Mouse (Mus musculus) lung, adult 2 months (tissue): Measurements from ENCODE around the gene Hist1h2ac.
"Not testable (repeated sequence)": the region's sequence is repeated elsewhere in the genome, so short reads cannot be mapped to it uniquely, and the experiment has no call there.

ENCODE experiments used
- CTCF ChIP-seq: fragments of 200-500 bp; IDR thresholded peaks from 2 replicates; pipeline ENCODE4 v1.5.1; 2011; ENCODE audit warnings: mild to moderate bottlenecking, low read length, control low read depth; ENCODE audit not compliant: insufficient read depth
- POLR2A ChIP-seq: fragments of 200-500 bp; IDR thresholded peaks from 2 replicates; pipeline ENCODE4 v1.6.1; 2011; ENCODE audit warnings: low read depth, mild to moderate bottlenecking, control low read depth, low read length, borderline replicate concordance; ENCODE audit errors: extremely low read depth

- TF ChIP-seq CTCF, POLR2A: not testable (repeated sequence)
Observed at GRCm38 (mm10) chr13:23702801-23703200, 19.1 kb upstream of the Hist1h2ac start.
